In the genomic region with DNA sequence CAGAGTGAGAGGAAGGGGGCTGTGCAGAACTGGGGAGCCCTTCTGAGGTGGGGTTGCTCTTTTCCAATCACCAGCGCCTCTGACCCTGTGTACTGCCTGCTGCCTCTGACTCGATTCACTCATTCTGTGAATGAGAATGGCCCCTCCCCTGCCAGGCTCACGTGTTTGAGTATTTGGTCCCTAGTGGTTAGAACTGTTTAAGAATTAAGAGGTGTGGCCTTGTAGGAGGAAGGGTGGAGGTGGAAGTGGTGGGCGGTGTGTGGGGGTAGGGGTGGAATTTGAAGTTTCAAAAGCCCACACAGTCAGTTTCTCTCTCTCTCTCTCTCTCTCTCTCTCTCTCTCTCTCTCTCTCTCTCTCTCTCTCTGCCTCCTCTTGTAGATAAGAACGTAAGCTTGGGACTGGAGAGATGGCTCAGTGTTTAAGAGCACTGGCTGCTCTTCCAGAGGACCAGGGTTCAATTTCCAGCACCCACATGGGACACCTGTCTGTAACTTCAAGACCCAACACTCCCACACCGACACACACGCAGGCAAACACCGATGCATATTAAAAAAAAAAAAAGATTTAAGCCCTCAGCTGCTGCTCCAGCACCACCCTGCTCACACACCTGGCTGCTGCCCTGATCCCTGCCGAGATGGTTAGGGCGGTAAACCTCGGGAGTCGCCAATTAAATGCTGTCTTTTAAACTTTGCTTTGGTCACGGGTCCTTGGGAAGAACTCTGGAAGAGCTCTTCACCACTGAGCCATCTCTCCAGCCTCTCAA, we compare ENCODE assay signal across 8 mouse cellular contexts. TPM values are rescaled to one million over a fixed set of nuclear protein-coding genes. Genes with fewer than 3 reads are reported as not detected.
DNase-seq lines count a peak whose midpoint lies in the region; ATAC-seq lines count a peak whose summit lies in the region.

No protein-coding gene starts in this region.

- DNase-seq in kidney, adult 8-10 months, result no peak
- peak; percentile 68 for DNase-seq in yolk sac, embryonic 10.5 days (ENCODE audit: low spot score)
- no peak for DNase-seq in layer of hippocampus, adult 9-10 months (ENCODE audit: low spot score)
- no peak for DNase-seq in left cerebral cortex, postnatal 4 days

- peak overlapping the region; percentile 38 for H3K4me2 ChIP-seq in kidney, embryonic 15.5 days
- peak overlapping the region; percentile 32; the same call in 1 of the 2 replicates for H3K4me2 ChIP-seq in intestine, embryonic 16.5 days (ENCODE audit: low read depth, low read length)

- H3K27ac ChIP-seq in kidney, embryonic 15.5 days, result no peak overlapping the region
- H3K27ac ChIP-seq in intestine, embryonic 16.5 days (ENCODE audit: low read length), result no peak overlapping the region

- H3K4me3 ChIP-seq in kidney, embryonic 15.5 days (replicated peaks), result no peak overlapping the region
- H3K4me3 ChIP-seq in intestine, embryonic 16.5 days (ENCODE audit: low read length), result no peak overlapping the region

- intact Hi-C loops in left cerebral cortex, postnatal 4 days (cut with DNase I), result loop anchor here (5.0 kb wide), 1 partner anchor 257 kb away; no protein-coding TSS in a partner anchor

- no peaks in the 10 kb centered on the region for H3K27me3 ChIP-seq in kidney, embryonic 15.5 days
- H3K27me3 ChIP-seq in intestine, embryonic 16.5 days (replicated peaks; ENCODE audit: control insufficient read depth, insufficient read depth, low read length), result no peaks in the 10 kb centered on the region

- H3K9ac ChIP-seq in kidney, embryonic 15.5 days, result no peak overlapping the region
- H3K9ac ChIP-seq in intestine, embryonic 16.5 days (ENCODE audit: low read depth, low read length), result peak overlapping the region; percentile 44; the same call in 1 of the 2 replicates

- WGBS in kidney, embryonic 15.5 days, result 15% methylated on average over 13 of the region's 13 CpGs
- 14% methylated on average over 13 of the region's 13 CpGs for WGBS in intestine, embryonic 16.5 days

- no peaks in the 10 kb centered on the region for H3K9me3 ChIP-seq in kidney, embryonic 15.5 days (replicated peaks)
- no peaks in the 10 kb centered on the region for H3K9me3 ChIP-seq in intestine, embryonic 16.5 days (ENCODE audit: control insufficient read depth, low read length)

- no peaks in the 10 kb centered on the region for H3K36me3 ChIP-seq in kidney, embryonic 15.5 days
- H3K36me3 ChIP-seq in intestine, embryonic 16.5 days (ENCODE audit: control insufficient read depth, insufficient read depth, low read length), result no peaks in the 10 kb centered on the region

- peaks cover 13% of the 10 kb centered on the region for H3K4me1 ChIP-seq in kidney, embryonic 15.5 days
- H3K4me1 ChIP-seq in intestine, embryonic 16.5 days (ENCODE audit: control insufficient read depth, insufficient read depth, low read length), result peaks cover 5% of the 10 kb centered on the region; the same call in 1 of the 2 replicates

- peak; percentile 69 for ATAC-seq in kidney, embryonic 15.5 days (replicated peaks; ENCODE audit: low FRiP score)
- ATAC-seq in common myeloid progenitor, adult 5-6 weeks (replicated peaks; ENCODE audit: low read depth, poor library complexity, severe bottlenecking), result peak; percentile 86
- peak; percentile 58 for ATAC-seq in intestine, embryonic 16.5 days
- ATAC-seq in monocyte, adult 5-6 weeks (replicated peaks; ENCODE audit: insufficient number of reproducible peaks, low FRiP score, low TSS enrichment, poor library complexity, severe bottlenecking), result peak; percentile 74

RNA-seq across cellular contexts. Expression of a gene that starts 35.4 kb away (rescaled TPM):
- polyA plus RNA-seq in kidney, embryonic 15.5 days (2015; fragmentation: Nextera tagmentation; extraction: Ambion mirVana), result 0.12 and 0.21 TPM in 2 replicates
- total RNA-seq in common myeloid progenitor, adult 5-6 weeks (2017), result not detected in 2 replicates
- 0.22 and 0.23 TPM in 2 replicates for polyA plus RNA-seq in intestine, embryonic 16.5 days (2015; fragmentation: Nextera tagmentation; extraction: Ambion mirVana)
- total RNA-seq in monocyte, adult 5-6 weeks (2017), result not detected in 3 replicates
- not detected for total RNA-seq in left cerebral cortex, postnatal 4 days (2021)
